Mouse (Mus musculus) heart, postnatal 36 days (tissue): ENCODE measurements around the gene Fbxo36. TPM values are rescaled to one million over a fixed set of nuclear protein-coding genes. Genes with fewer than 3 reads are reported as not detected.

Experiments used
- DNase-seq, 2 experiments: peaks; one replicate each; pipeline ENCODE4 v3.0.0; 2021 to 2022
- intact Hi-C: fragments of 180-260 bp; cut with DNase I; formaldehyde crosslinking; loops from one replicate; pipeline ENCODE4 v1.15.1; 2025
- total RNA-seq, 2 experiments: library from RNA; stranded (reverse); gene quantifications; 2 replicates each; pipeline ENCODE4 v1.2.3; 2021

Fbxo36 gene
- total RNA-seq, 2 experiments from 2014 or later = 1.5 to 1.8 TPM

DNA sequence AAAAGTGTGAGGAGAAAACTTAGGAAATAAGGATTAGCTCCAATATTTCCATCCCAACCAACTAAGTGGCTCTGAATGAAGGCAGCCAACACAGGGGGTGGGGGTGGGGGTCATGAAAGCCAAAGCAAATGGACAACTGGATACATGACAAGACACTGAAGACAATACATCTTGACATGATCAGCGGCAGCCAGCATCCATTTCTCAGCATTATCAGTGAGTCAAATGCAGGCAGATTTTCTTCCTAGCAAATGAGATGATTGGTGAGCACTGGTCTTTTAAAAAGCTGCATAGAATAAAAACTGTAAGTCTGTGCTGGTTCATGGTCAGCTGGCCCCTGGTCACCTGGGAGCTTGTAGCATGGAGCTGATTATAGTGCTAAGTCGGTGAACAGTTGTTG is 15.3 kb downstream of the Fbxo36 start:
- intact Hi-C loops = no loop called here
- no peak for DNase-seq

GRCm38 (mm10) chr1:84855756-84856155 is 16.1 kb downstream of the Fbxo36 start:
- DNase-seq = no peak
- intact Hi-C loops = no loop called here

DNA sequence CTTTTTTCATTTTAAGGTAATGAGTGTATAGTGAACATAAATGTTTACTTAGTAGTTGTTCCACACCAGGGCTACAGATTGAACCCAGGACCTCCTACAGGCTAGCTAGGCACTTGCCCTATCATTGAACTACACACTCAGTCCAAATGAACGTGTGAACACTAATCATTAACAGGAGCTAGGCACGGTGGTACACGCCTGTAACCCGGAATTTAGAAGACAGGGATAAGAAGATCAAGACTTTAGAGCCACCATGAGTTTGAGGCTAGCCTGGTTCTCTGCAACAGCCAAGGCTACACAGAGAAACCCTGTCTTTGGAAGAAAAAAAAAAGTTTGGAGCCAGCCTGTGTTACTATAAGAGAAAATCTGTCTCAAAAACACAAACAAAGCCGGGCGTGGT is 20.0 kb downstream of the Fbxo36 start:
- DNase-seq = no peak
- intact Hi-C loops = no loop called here

- DNase-seq = no peak
- intact Hi-C loops = no loop called here
These were observed 21.0 kb downstream of the Fbxo36 start for GRCm38 (mm10) chr1:84860360-84861254.

GRCm38 (mm10) chr1:84861255-84861630 is 21.6 kb downstream of the Fbxo36 start:
- intact Hi-C loops = no loop called here
- no peak for DNase-seq

- DNase-seq = no peak
- intact Hi-C loops = no loop called here
These were observed 25.0 kb downstream of the Fbxo36 start for GRCm38 (mm10) chr1:84864645-84865044.

DNA sequence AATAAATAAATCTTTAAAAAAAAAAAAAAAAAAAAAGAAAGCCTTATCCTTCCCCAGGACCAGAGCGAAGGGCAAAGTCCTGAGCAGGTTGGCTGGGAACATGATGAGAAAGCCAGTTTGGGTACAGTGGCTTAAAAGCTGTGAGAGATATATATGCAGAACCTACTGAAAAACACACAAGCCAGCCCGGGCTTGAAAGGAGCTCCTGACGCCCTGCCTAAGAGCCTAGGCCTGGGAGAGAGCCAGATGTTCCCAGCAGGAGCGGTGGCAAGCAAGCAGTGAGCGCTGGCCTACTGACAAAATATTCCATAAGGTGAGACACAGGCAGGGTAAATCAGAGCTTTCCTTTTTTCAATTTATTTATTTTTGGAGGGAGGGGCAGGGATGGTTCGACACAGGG is 26.6 kb downstream of the Fbxo36 start:
- intact Hi-C loops = no loop called here
- DNase-seq = no peak

DNA sequence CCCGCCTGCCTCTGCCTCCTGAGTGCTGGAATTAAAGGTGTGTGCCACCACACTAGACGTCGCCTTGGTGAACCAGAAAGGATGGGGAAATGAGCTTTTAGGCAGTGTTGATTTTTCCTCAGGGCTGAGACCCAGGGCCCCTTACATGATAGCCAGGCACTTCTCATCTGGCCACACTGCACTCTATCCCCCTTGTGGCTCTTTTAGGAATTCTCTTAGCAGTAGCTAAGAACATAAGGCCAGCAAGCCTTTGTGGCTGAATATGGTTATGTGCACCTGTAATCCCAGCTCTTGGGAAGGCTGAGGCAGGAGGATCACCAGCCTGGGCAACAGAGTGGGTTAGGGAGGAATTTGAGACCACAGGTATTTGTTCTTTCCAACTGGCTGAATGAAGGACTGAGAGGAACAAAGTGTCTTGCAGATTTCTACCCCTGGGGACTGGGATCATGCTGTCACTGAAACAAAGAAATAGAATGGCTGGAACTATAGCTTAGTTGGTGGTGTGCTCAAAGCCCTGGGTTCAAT is 27.1 kb downstream of the Fbxo36 start:
- intact Hi-C loops = no loop called here
- no peak for DNase-seq

DNA sequence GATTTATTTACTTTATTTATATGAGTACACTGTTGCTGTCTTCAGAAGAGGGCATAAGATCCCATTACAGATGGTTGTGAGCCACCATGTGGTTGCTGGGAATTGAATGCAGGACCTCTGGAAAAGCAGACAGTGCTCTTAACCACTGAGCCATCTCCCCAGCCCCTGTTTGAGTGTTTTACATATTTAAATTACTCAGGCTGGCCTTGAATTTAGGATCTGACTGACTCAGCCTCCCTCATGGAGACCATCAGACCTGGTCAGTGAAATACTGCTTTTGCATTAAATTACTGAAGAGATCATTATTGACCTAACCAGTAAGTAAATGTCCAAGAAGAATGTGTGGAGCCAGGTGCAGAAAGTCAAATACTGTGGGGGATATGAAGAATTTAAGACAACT is 28.7 kb downstream of the Fbxo36 start:
- intact Hi-C loops = no loop called here

DNA sequence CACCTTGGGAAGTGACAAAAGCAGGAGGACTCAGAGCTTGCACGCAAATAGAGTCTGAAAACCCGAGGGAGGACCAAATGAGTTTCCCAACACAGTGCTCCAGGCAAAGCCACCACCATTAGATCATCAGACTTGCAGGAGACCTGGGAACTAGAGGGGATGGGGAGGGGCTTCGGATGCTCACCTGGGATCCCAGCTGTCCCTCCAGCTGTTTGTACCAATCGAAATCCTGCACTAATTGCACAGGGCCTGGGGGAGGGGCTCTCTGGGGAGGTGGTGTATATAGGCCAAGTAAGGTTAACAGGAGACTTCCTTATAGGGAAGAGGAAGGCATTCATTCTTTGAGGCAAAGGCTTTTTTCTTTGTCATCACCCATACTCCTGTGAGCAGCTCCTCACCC is 29.2 kb downstream of the Fbxo36 start:
- DNase-seq = no peak
- intact Hi-C loops = no loop called here

More for the DNA sequence above, 28.7 kb downstream of the Fbxo36 start:
- DNase-seq = no peak

DNA sequence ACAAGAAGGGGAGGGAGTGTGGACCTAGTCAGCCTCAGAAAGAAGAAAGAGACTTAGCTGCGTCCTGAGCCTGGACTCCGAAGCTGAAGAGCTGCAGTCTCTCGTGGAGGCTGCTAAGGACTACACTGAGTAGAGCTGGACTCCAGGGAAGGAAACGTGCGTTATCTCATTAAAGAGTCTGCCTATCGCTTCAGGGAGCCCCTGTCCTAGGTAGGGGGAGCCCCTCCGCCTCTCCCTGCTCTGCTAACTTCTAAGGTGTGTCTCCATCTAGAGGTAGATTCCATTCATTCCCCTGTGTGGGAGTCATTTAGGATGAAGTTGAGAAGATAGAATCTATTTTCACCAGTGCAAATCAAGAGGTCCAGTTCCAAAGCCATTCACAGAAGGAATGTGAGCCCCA is 29.9 kb downstream of the Fbxo36 start:
- intact Hi-C loops = no loop called here
- DNase-seq = no peak

GRCm38 (mm10) chr1:84871131-84871530 is 31.5 kb downstream of the Fbxo36 start:
- DNase-seq = no peak
- intact Hi-C loops = no loop called here

DNA sequence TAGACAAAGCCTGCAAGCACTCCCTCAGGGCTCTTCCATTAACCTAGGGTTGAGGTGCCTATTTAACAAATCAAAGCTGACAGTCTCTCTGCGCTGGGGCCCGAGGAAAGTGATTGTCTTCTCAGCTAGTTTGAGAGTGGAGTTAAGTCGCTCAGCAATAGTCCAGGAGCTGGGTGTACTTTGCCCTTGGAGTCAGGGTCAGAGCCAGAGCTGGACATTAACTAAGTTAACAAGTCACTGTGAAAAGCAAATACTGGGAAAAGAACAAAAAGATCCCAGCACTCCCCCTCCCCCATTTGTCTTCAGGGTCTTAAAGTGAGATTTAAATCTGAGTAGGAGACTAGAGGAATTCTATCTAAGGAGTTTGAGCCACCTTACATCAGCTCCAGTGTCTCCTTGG is 32.5 kb downstream of the Fbxo36 start:
- no peak for DNase-seq
- intact Hi-C loops = no loop called here

- DNase-seq = no peak
- intact Hi-C loops = no loop called here
These were observed 33.3 kb downstream of the Fbxo36 start for GRCm38 (mm10) chr1:84872939-84873338.

DNA sequence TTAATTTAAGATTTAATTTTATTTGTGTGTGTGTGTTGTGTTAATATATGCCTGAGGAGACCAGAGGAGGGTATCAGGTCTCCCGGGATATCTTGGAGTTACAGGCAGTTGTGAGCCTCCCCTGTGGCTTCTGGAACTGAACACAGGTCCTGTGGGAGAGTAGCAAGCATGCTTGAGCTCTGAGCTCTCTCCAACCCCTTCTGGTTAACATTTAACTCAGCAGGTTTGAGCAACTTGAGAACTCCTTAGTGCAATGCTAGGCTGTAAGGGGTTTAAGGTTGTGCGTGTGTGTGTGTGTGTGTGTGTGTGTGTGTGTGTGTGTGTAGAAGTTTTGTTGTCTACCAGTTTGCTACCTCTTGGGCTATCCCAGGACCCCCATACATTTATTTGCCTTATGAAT is 37.9 kb downstream of the Fbxo36 start:
- intact Hi-C loops = no loop called here
- no peak for DNase-seq

- intact Hi-C loops = no loop called here
- no peak for DNase-seq
These were observed 40.0 kb downstream of the Fbxo36 start for GRCm38 (mm10) chr1:84879571-84880120.

DNA sequence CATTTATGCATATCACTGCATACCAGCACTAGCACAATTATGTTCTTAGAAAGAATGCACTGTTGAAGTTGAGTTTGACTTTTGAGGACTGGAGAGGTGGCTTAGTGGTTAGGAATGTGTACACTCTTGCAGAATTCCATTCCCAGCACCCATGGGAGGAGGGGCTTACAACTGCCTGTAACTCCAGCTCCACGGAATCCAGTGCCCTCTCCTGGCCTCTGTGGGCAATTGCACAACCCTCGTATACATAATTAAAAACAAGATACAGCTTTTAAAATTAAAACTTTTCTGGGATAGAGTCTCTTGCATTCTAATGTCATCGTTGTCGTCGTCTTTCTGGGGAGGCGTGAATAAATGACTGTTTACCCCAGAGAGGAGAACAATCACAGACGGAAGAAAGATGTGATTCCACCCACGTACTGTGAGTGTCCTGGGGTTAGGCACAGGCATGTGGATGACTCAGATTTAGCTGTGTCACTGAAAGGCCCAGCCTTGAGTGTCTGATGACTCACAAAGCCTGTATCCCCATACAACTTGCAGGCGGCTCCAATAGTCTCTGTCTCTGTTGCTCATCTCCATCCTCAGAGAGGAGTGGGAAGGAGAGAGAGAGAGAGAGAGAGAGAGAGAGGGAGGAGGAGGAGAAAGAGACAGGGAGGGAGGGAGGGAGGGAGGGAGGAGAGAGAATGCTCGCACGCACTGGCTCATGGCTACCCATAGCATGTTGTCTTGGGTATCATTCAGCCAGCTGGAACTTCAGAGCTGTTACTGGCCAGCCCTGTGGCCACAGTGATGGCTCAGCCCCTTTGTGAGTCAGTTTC is 41.8 kb downstream of the Fbxo36 start:
- intact Hi-C loops = no loop called here
- DNase-seq = no peak

DNA sequence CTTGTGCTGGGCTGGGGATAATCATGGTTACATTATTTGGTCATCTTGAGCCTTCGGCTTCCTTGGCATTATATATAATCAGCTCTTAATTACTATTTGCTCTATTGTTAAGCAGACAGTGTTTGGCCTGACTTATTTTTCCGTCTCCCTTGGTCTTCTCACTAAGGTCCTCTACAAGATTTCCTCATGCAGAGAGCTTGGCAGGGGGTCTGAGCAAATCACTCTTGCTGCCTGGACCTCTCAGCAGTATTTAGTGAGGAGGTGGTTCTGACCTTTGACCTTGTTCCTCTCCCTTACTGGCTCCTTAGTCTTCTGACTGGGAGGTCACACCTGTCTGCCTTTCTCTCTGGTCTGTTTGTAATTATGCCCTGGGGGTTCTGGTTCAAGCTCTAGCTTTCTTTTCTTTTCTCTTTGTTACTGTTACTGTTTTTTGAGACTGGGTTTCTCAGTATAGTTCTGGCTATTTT is 42.5 kb downstream of the Fbxo36 start:
- intact Hi-C loops = no loop called here
- no peak for DNase-seq

GRCm38 (mm10) chr1:84882937-84883336 is 43.3 kb downstream of the Fbxo36 start:
- intact Hi-C loops = no loop called here
- no peak for DNase-seq

GRCm38 (mm10) chr1:84883889-84884288 is 44.2 kb downstream of the Fbxo36 start:
- intact Hi-C loops = loop anchor here (2.0 kb wide), 1 partner anchor 149 kb away; no protein-coding TSS in a partner anchor
- DNase-seq = no peak

GRCm38 (mm10) chr1:84885174-84885573 is 45.5 kb downstream of the Fbxo36 start:
- intact Hi-C loops = loop anchor here (2.0 kb wide), 1 partner anchor 150 kb away; no protein-coding TSS in a partner anchor
- DNase-seq = no peak
